Comparison of ENCODE assay signal across 11 mouse cellular contexts in the genomic region with DNA sequence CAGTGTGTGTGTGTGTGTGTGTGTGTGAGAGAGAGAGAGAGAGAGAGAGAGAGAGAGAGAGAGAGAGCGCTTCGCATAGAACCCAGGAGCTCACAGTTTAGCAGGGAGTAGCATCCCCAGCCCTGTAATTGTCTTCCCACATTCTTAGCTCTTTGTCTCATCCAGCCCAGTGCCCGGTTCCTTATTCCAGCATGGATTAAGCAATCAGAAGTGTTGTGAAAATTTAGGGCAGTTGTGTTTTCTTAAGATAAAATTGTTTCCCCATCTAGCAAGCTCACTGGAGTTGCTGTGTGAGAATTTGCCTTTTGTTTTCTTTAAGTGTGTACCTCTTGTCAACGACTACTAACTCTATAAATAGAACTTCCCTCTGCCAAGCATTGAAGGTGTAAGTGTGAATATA. TPM values are rescaled to one million over a fixed set of nuclear protein-coding genes. Genes with fewer than 3 reads are reported as not detected.
DNase-seq lines count a peak whose midpoint lies in the region; ATAC-seq and TF ChIP-seq lines count a peak whose summit lies in the region.
"Had no signal": no experiment of that assay in that cellular context is flagged by ENCODE, and none has a peak within 500 bp of the region (broad histone marks: within the 10 kb centered on the region; RNA-seq: fewer than 3 reads in every experiment).

No protein-coding gene starts in this region.

- ATAC-seq in kidney, embryonic 16.5 days (ENCODE audit: low FRiP score, low TSS enrichment): no peak
- ATAC-seq in kidney, embryonic 14.5 days (ENCODE audit: low FRiP score, low TSS enrichment): no peak
- no peak for ATAC-seq in limb, embryonic 12.5 days (ENCODE audit: insufficient number of reproducible peaks, insufficient read depth, low FRiP score, low TSS enrichment, low read depth)

- WGBS in heart, adult 2 months: 41% methylated on average over 4 of the region's 4 CpGs
- 55% methylated on average over 4 of the region's 4 CpGs for WGBS in kidney, embryonic 16.5 days
- 43% methylated on average over 4 of the region's 4 CpGs for WGBS in kidney, embryonic 14.5 days
- 32% methylated on average over 4 of the region's 4 CpGs for WGBS in limb, embryonic 12.5 days

- H3K27ac ChIP-seq in heart, adult 2 months: peak overlapping the region; percentile 85
- H3K27ac ChIP-seq in kidney, embryonic 16.5 days (ENCODE audit: low read length): peak overlapping the region; percentile 69; the same call in 1 of the 2 replicates
- H3K27ac ChIP-seq in kidney, embryonic 14.5 days (ENCODE audit: low read depth, low read length): no peak overlapping the region
- H3K27ac ChIP-seq in limb, embryonic 12.5 days: peak overlapping the region; percentile 47; the same call in 1 of the 2 replicates

- TF ChIP-seq CTCF in heart, adult 2 months (IDR thresholded peaks at IDR 0.05): no peak

- H3K79me2 ChIP-seq in heart, adult 2 months (replicated peaks; ENCODE audit: control insufficient read depth, insufficient read depth, low read length): no peaks in the 10 kb centered on the region

- no peak overlapping the region for H3K4me3 ChIP-seq in heart, adult 2 months
- no peak overlapping the region for H3K4me3 ChIP-seq in kidney, embryonic 16.5 days (ENCODE audit: low read length)
- H3K4me3 ChIP-seq in kidney, embryonic 14.5 days (ENCODE audit: low read length): no peak overlapping the region
- H3K4me3 ChIP-seq in limb, embryonic 12.5 days (replicated peaks): no peak overlapping the region

- intact Hi-C loops in heart, adult 2 months (cut with DNase I): no loop called here
- intact Hi-C loops in heart, postnatal 14 days (cut with DNase I): no loop called here

- H3K4me2 ChIP-seq in kidney, embryonic 16.5 days (replicated peaks; ENCODE audit: low read depth, low read length): peak overlapping the region; percentile 73; the same call in 1 of the 2 replicates
- no peak overlapping the region for H3K4me2 ChIP-seq in kidney, embryonic 14.5 days (replicated peaks; ENCODE audit: low read depth, low read length)
- H3K4me2 ChIP-seq in limb, embryonic 12.5 days: no peak overlapping the region

- no peak for DNase-seq in heart, adult 2 months
- no peak for DNase-seq in heart, postnatal 14 days
- DNase-seq in NIH3T3 (ENCODE audit: low read depth): peak; percentile 72
- DNase-seq in right cerebral cortex, postnatal 10 days (ENCODE audit: low spot score in 2 of 2): no peak
- DNase-seq in right cerebral cortex, adult 18-20 months: no peak
- DNase-seq: kidney, adult 11 months; right cerebral cortex, postnatal 4 days had no signal

- no peaks in the 10 kb centered on the region for H3K9me3 ChIP-seq in kidney, embryonic 16.5 days (ENCODE audit: low read length)
- no peaks in the 10 kb centered on the region for H3K9me3 ChIP-seq in kidney, embryonic 14.5 days (ENCODE audit: control insufficient read depth, low read length)
- no peaks in the 10 kb centered on the region for H3K9me3 ChIP-seq in limb, embryonic 12.5 days

- no peaks in the 10 kb centered on the region for H3K27me3 ChIP-seq in heart, adult 2 months (ENCODE audit: control insufficient read depth, insufficient read depth, low read length)
- H3K27me3 ChIP-seq in kidney, embryonic 16.5 days (ENCODE audit: insufficient read depth, low read length): no peaks in the 10 kb centered on the region
- no peaks in the 10 kb centered on the region for H3K27me3 ChIP-seq in kidney, embryonic 14.5 days (ENCODE audit: control insufficient read depth, insufficient read depth, low read length)
- peaks cover 12% of the 10 kb centered on the region; the same call in 1 of the 2 replicates for H3K27me3 ChIP-seq in limb, embryonic 12.5 days

- no peak for TF ChIP-seq POLR2A in heart, adult 2 months (IDR thresholded peaks at IDR 0.05; ENCODE audit: insufficient read depth, low read depth, low read length)

- peaks cover 1% of the 10 kb centered on the region for H3K4me1 ChIP-seq in heart, adult 2 months (ENCODE audit: control insufficient read depth, insufficient read depth, low read length)
- H3K4me1 ChIP-seq in kidney, embryonic 16.5 days (ENCODE audit: insufficient read depth, low read length): peaks cover 47% of the 10 kb centered on the region
- H3K4me1 ChIP-seq in kidney, embryonic 14.5 days (ENCODE audit: control insufficient read depth, insufficient read depth, low read length): peaks cover 33% of the 10 kb centered on the region
- H3K4me1 ChIP-seq in limb, embryonic 12.5 days (replicated peaks): peaks cover 45% of the 10 kb centered on the region

- H3K36me3 ChIP-seq in heart, adult 2 months (ENCODE audit: control insufficient read depth, insufficient read depth, low read length): peaks cover 10% of the 10 kb centered on the region
- H3K36me3 ChIP-seq in kidney, embryonic 16.5 days (ENCODE audit: insufficient read depth, low read length): peaks cover 4% of the 10 kb centered on the region; the same call in 1 of the 2 replicates
- H3K36me3 ChIP-seq in kidney, embryonic 14.5 days (ENCODE audit: control insufficient read depth, insufficient read depth, low read length): peaks cover 8% of the 10 kb centered on the region; the same call in 1 of the 2 replicates
- H3K36me3 ChIP-seq in limb, embryonic 12.5 days: peaks cover 8% of the 10 kb centered on the region; the same call in 1 of the 2 replicates

- no peak overlapping the region for H3K9ac ChIP-seq in heart, adult 2 months (ENCODE audit: low read depth, low read length)
- no peak overlapping the region for H3K9ac ChIP-seq in kidney, embryonic 16.5 days (replicated peaks; ENCODE audit: low read length)
- H3K9ac ChIP-seq in kidney, embryonic 14.5 days (ENCODE audit: low read depth, low read length): no peak overlapping the region
- no peak overlapping the region for H3K9ac ChIP-seq in limb, embryonic 12.5 days (replicated peaks)

- TF ChIP-seq EP300 in heart, adult 2 months (IDR thresholded peaks at IDR 0.05; ENCODE audit: insufficient read depth, low read depth, low read length): no peak

RNA-seq across cellular contexts. Expression of a gene that starts 0.9 kb away (rescaled TPM):
- total RNA-seq in heart, adult 2 months (2021): 1,000 to 10,000 TPM; 2,754 to 3,232 TPM
- polyA plus RNA-seq in heart, adult 2 months (2012; rRNA removed): 2,197 and 2,972 TPM in 2 replicates
- total RNA-seq in heart, postnatal 14 days (2021): 1,000 to 10,000 TPM; 1,994 to 2,026 TPM
- 945 and 1,022 TPM in 2 replicates for polyA plus RNA-seq in kidney, embryonic 16.5 days (2015; fragmentation: Nextera tagmentation; extraction: Ambion mirVana)
- polyA plus RNA-seq in kidney, embryonic 14.5 days (2014; fragmentation: Nextera tagmentation; extraction: Ambion mirVana): 578 and 592 TPM in 2 replicates
- polyA plus RNA-seq in limb, embryonic 12.5 days (2016; fragmentation: Nextera tagmentation; extraction: Ambion mirVana): 480 and 486 TPM in 2 replicates

RNA-seq across cellular contexts. Expression of a gene that starts 35.8 kb away (rescaled TPM):
- under 1 TPM; 0.09 to 0.39 TPM for total RNA-seq in heart, adult 2 months (2021)
- 0.50 and 1.0 TPM in 2 replicates for polyA plus RNA-seq in heart, adult 2 months (2012; rRNA removed)
- under 1 TPM in 1 of 2 experiments, not detected in 1; 0.17 TPM for total RNA-seq in heart, postnatal 14 days (2021)
- 0.27 TPM in 2 replicates for polyA plus RNA-seq in kidney, embryonic 16.5 days (2015; fragmentation: Nextera tagmentation; extraction: Ambion mirVana)
- polyA plus RNA-seq in kidney, embryonic 14.5 days (2014; fragmentation: Nextera tagmentation; extraction: Ambion mirVana): not detected in 2 replicates
- not detected in 2 replicates for polyA plus RNA-seq in limb, embryonic 12.5 days (2016; fragmentation: Nextera tagmentation; extraction: Ambion mirVana)
- total RNA-seq: left cerebral cortex, adult 18-20 months had no signal
